8 mouse cellular contexts compared by ENCODE assay signal in the genomic region with DNA sequence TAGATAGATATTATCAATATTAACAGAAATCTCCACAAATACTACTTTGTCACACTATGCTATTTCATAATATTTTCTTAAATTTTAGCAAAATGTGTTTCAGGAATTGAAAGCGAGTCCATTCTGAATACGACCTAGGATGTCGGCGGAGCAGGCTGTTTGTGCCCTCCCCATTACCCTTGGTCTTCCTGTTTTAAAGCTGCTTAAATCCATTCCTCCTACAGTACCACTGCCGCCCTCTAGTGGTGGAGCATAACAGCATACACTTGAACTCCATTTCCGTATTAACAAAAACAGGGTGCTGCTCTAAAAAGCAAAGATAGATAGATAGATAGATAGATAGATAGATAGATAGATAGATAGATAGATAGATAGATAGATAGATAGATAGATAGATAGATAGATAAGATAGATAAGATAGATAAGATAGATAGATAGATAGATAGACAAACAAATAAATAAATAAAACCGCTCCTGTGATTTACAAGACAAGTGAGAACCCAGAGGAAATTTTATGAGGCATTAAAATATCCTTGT. TPM values are rescaled to one million over a fixed set of nuclear protein-coding genes. Genes with fewer than 3 reads are reported as not detected.
DNase-seq lines count a peak whose midpoint lies in the region; ATAC-seq lines count a peak whose summit lies in the region.

No protein-coding gene starts in this region.

- no peaks in the 10 kb centered on the region for H3K9me3 ChIP-seq in kidney, embryonic 16.5 days (ENCODE audit: low read length)
- H3K9me3 ChIP-seq in forebrain, embryonic 16.5 days (ENCODE audit: control insufficient read depth, low read length) = no peaks in the 10 kb centered on the region
- H3K9me3 ChIP-seq in intestine, embryonic 15.5 days = no peaks in the 10 kb centered on the region
- no peaks in the 10 kb centered on the region for H3K9me3 ChIP-seq in limb, embryonic 10.5 days (replicated peaks)

- ATAC-seq in kidney, embryonic 16.5 days (ENCODE audit: low FRiP score, low TSS enrichment) = no peak
- ATAC-seq in forebrain, embryonic 16.5 days = peak; percentile 65
- 0 out of 2 replicates have a peak, but pooled peaks have one; percentile 47 for ATAC-seq in intestine, embryonic 15.5 days

- 23% methylated on average over 7 of the region's 7 CpGs for WGBS in kidney, embryonic 16.5 days
- 20% methylated on average over 7 of the region's 7 CpGs for WGBS in forebrain, embryonic 16.5 days
- WGBS in intestine, embryonic 15.5 days = 29% methylated on average over 7 of the region's 7 CpGs
- 33% methylated on average over 7 of the region's 7 CpGs for WGBS in limb, embryonic 10.5 days

- H3K4me2 ChIP-seq in kidney, embryonic 16.5 days (replicated peaks; ENCODE audit: low read depth, low read length) = no peak overlapping the region
- no peak overlapping the region for H3K4me2 ChIP-seq in forebrain, embryonic 16.5 days (ENCODE audit: low read length)
- H3K4me2 ChIP-seq in intestine, embryonic 15.5 days (replicated peaks) = no peak overlapping the region

- no peak overlapping the region for H3K9ac ChIP-seq in kidney, embryonic 16.5 days (replicated peaks; ENCODE audit: low read length)
- H3K9ac ChIP-seq in forebrain, embryonic 16.5 days (replicated peaks; ENCODE audit: low read depth, low read length) = no peak overlapping the region
- H3K9ac ChIP-seq in intestine, embryonic 15.5 days = no peak overlapping the region

- H3K4me1 ChIP-seq in kidney, embryonic 16.5 days (ENCODE audit: insufficient read depth, low read length) = no peaks in the 10 kb centered on the region
- H3K4me1 ChIP-seq in forebrain, embryonic 16.5 days (replicated peaks; ENCODE audit: control insufficient read depth, insufficient read depth, low read length) = 0 out of 2 replicates have a peak, but pooled peaks cover 4% of the 10 kb centered on the region
- no peaks in the 10 kb centered on the region for H3K4me1 ChIP-seq in intestine, embryonic 15.5 days (replicated peaks)
- no peaks in the 10 kb centered on the region for H3K4me1 ChIP-seq in limb, embryonic 10.5 days

- peak; percentile 69 for DNase-seq in kidney, adult 18-20 months
- DNase-seq in c-Kit-positive CD71-positive TER-119-negative erythroid progenitor cells, embryonic 14.5 days (ENCODE audit: low read depth) = peak; percentile 73
- peak; percentile 74 for DNase-seq in limb, embryonic 10.5 days (ENCODE audit: low spot score)
- peak; percentile 91 for DNase-seq in naive thymus-derived CD4-positive, alpha-beta T cell, adult 2 months (ENCODE audit: low read depth)
- DNase-seq in telencephalon, adult 2 months (ENCODE audit: low read depth, low spot score) = peak; percentile 71

- no peak overlapping the region for H3K4me3 ChIP-seq in kidney, embryonic 16.5 days (ENCODE audit: low read length)
- no peak overlapping the region for H3K4me3 ChIP-seq in forebrain, embryonic 16.5 days (replicated peaks; ENCODE audit: low read length)
- no peak overlapping the region for H3K4me3 ChIP-seq in intestine, embryonic 15.5 days (replicated peaks)
- H3K4me3 ChIP-seq in limb, embryonic 10.5 days = no peak overlapping the region

- peaks cover 18% of the 10 kb centered on the region for H3K27me3 ChIP-seq in kidney, embryonic 16.5 days (ENCODE audit: insufficient read depth, low read length)
- H3K27me3 ChIP-seq in forebrain, embryonic 16.5 days (replicated peaks; ENCODE audit: control insufficient read depth, insufficient read depth, low read length) = 0 out of 2 replicates have a peak, but pooled peaks cover 6% of the 10 kb centered on the region
- H3K27me3 ChIP-seq in intestine, embryonic 15.5 days (replicated peaks) = no peaks in the 10 kb centered on the region; the same call in none of the 2 replicates
- peaks cover 36% of the 10 kb centered on the region for H3K27me3 ChIP-seq in limb, embryonic 10.5 days (ENCODE audit: low read depth, poor library complexity, severe bottlenecking)

- no peaks in the 10 kb centered on the region for H3K36me3 ChIP-seq in kidney, embryonic 16.5 days (ENCODE audit: insufficient read depth, low read length)
- H3K36me3 ChIP-seq in forebrain, embryonic 16.5 days (ENCODE audit: control insufficient read depth, insufficient read depth) = no peaks in the 10 kb centered on the region
- H3K36me3 ChIP-seq in intestine, embryonic 15.5 days = no peaks in the 10 kb centered on the region
- H3K36me3 ChIP-seq in limb, embryonic 10.5 days = no peaks in the 10 kb centered on the region

- H3K27ac ChIP-seq in kidney, embryonic 16.5 days (ENCODE audit: low read length) = no peak overlapping the region
- H3K27ac ChIP-seq in forebrain, embryonic 16.5 days (ENCODE audit: low read length) = no peak overlapping the region
- no peak overlapping the region for H3K27ac ChIP-seq in intestine, embryonic 15.5 days
- H3K27ac ChIP-seq in limb, embryonic 10.5 days = no peak overlapping the region

RNA-seq across cellular contexts. Expression of a gene that starts 17.2 kb away (rescaled TPM):
- polyA plus RNA-seq in kidney, embryonic 16.5 days (2015; fragmentation: Nextera tagmentation; extraction: Ambion mirVana) = 1.2 TPM in 2 replicates
- polyA plus RNA-seq in forebrain, embryonic 16.5 days (2015; fragmentation: Nextera tagmentation; extraction: Ambion mirVana) = 0.92 and 0.99 TPM in 2 replicates
- 2.1 and 2.5 TPM in 2 replicates for polyA plus RNA-seq in intestine, embryonic 15.5 days (2015; fragmentation: Nextera tagmentation; extraction: Ambion mirVana)
- 0.30 TPM in 2 replicates for polyA plus RNA-seq in limb, embryonic 10.5 days (2016; fragmentation: Nextera tagmentation; extraction: Ambion mirVana)

RNA-seq across cellular contexts. Expression of a gene that starts 26.5 kb away (rescaled TPM):
- polyA plus RNA-seq in kidney, embryonic 16.5 days (2015; fragmentation: Nextera tagmentation; extraction: Ambion mirVana) = 4.3 and 5.4 TPM in 2 replicates
- 3.4 and 5.0 TPM in 2 replicates for polyA plus RNA-seq in forebrain, embryonic 16.5 days (2015; fragmentation: Nextera tagmentation; extraction: Ambion mirVana)
- 24.1 and 24.7 TPM in 2 replicates for polyA plus RNA-seq in intestine, embryonic 15.5 days (2015; fragmentation: Nextera tagmentation; extraction: Ambion mirVana)
- 1.2 and 1.7 TPM in 2 replicates for polyA plus RNA-seq in limb, embryonic 10.5 days (2016; fragmentation: Nextera tagmentation; extraction: Ambion mirVana)
